Mouse (Mus musculus): ENCODE data around the gene Gja10.

The Gja10 gene

DNA sequence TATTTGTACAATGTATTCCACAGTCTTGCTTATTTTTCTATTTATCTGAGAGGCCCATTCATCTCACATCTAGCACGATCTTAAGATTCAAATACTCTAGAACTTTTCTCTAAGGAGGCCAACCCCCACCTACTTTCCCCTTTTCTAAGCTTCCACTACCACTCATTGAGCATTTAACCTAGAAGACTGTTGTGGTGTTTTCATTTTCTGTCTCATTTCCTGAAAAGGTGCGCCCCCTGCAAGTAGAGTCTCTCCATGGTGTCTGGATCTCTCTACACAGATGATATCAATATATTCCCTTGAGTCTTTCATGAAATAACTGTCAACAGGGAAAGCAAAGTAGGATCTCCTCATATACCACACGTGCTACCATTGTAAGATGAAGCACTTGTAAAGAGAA, at the start of gene Gja10:
Gene Gja10, minus strand, starts transcription at position 101 of the 400 bp plus-strand sequence.
- DNase-seq (ENCODE audit: low spot score), result no peak

DNA sequence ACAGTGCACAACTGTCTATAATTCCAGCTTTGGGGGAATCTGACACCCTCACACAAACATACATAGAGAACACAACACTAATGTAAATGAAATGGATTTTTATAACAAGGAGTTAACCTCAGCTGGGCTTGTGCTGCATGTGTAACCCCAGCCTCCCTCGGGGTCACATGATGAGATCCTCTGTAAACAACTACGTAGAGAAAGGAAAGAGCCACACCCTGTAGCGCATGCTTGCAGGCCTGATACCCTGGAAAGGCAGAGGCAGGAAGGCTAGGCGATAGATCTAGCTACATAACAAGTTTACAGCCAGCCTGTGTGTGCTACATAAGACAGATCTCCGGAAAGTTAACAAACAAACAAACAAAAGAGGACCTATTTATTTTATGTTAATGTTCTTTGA, 49.1 kb upstream of the Gja10 start:
- no peak for DNase-seq (ENCODE audit: low spot score)

DNA sequence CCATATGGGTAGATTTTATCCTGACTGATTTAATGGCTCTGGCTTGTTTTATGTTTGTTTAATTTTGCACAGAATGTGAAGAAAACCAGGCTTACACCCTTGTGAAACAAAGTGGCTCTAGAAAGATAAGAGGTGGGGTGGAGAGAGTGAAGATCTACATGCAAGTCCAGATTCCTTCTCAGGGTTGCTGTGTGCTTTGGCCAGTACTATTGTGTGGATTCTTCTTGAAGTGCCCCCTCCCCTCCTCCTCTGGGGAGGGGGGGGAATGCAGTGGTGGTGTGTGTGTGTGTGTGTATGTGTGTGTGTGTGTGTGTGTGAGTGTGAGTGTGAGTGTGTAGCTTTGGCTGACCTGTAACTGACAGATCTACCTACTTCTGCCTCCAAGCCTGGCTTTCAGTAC, 19.1 kb upstream of the Gja10 start:
- no peak for DNase-seq (ENCODE audit: low spot score)

DNA sequence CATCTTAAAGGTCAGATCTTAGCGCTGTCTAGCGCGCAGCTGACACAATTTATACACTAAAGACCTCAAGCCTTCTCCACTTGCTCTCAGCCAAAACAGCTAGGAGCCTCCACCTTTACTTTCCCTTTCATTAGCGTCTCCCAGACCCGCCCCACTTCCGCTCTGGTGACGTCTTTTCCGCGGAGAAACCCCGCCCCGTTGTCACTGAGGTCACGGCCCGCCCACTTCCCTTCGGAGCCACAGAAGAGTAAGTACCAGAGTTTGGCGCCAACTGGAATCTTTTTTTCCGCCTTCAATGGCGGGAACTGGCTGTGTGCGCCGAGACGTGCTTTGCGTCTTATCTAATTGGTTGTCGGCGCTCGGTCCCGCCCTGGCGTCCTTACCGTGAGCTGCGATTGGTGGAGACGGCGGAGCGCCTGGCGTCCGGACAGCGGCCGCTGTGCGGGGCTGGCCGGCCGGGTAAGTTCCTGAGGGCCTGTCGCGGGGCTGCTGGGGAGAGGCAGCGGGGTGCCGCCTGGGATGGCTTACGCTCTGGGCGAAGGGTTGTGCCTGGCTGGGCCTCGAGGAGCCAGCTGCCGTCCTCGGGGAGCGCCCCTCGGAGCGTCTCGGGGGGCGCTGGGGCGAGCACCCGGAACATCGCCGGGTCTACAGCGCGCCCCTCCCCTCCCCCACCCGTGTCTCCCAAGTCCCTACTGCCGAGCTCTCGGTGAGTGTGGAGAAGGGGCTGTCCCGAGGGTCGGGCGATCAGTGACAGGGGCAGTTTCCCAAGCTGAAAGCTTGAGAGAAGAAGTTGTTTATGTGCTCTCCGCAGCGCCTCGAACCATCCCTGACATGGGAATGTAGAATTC, 12.7 kb upstream of the Gja10 start, which contains the start of gene Casp8ap2:
Gene Casp8ap2, plus strand, starts transcription at position 418 of the 848 bp plus-strand sequence.
- DNase-seq (ENCODE audit: low spot score), result peak; percentile 99

DNA sequence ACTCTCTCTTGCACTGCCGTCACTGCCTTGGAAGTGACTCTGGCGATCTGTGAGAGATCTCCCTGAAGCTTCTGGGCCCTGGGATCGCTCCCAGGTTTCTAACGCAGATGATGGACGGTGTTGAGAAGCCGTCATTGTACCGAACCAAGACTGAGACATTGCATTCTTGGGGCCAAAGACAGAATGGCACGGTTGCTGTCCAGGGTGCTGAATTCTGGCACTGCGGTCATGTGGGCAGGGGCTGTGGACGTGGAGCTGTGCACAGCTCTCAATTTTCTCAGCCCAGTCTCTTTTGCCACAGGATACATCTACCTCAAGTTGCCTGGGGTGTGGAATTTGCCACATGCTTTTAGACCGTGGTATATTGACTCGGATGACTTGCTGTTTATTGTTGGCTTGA, 1.4 kb downstream of the Gja10 start:
- no peak for DNase-seq (ENCODE audit: low spot score)

DNA sequence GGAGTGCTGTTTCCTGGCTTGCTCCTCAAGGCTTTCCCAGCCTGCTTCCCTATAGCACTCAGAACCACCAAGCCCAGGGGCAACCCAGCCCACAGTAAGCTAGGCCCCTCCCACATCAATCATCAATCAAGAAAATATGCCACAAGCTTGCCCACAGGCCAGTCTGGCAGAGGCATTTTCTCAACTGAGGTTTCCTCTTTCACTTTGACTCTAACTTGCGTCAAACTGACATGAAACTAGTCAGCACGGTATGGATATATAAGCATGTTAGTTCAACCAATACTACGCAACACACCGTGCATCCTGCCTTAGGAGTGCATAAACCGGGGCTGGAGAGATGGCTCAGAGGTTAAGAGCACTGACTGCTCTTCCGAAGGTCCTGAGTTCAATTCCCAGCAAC, 14.3 kb downstream of the Gja10 start:
- no peak for DNase-seq (ENCODE audit: low spot score)

DNA sequence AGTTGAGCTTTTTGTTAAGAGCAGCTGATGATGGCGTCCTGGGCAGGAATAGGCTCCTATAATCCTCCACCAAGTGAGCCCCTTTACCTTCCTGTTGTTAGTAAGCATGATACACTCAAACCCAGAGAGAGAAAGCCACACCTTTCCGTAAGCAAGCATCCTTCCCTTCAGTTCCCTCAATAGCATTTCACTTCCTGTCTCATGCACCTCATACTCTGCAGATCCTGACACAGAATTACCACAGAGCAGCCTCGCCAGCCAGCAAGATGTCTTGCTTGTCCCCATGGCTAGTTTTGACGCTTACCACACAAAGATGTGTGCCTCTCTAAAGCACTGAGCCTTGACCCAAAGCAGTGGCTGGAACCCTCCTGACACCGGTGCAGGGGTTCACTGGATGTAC, 15.0 kb downstream of the Gja10 start:
- no peak for DNase-seq (ENCODE audit: low spot score)

DNA sequence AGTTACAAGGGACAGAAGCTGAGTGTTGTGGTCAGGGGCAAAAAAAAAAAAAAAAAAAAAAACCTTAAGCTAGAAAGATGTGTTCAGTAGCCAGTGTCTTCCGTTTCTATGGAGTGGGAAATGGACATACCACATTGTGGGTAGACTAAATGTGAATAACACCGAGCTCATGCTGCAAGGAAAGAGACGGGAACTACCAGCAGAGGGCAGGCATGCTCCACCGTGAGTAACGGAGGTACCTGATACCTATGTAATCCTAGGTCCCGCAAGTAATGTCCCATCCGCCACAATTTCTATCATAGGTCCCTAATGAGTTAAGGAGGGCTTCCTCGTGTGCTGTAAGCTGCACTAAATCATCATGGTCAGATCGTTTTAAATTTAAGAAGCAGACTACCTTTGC, 16.0 kb downstream of the Gja10 start:
- DNase-seq (ENCODE audit: low spot score), result no peak

DNA sequence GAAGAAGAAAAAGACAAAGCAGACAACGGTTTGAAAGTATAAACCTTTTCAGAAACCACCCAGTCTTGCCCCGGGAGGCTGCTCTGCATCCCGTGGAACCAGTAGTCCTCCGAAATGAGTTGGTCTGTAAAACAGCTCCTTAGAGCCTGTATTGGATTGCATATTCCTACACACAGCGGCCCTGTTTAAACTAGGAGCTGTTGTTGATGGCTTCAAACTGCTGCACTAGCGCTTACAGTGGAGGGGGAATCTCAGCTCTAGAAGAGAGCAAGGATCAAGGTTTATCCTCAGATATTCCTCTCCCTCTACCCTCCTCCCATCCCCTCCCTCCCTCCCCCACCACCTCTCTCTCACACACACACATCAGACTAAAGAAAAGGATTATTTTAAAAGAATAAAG, 18.4 kb downstream of the Gja10 start:
- no peak for DNase-seq (ENCODE audit: low spot score)

DNA sequence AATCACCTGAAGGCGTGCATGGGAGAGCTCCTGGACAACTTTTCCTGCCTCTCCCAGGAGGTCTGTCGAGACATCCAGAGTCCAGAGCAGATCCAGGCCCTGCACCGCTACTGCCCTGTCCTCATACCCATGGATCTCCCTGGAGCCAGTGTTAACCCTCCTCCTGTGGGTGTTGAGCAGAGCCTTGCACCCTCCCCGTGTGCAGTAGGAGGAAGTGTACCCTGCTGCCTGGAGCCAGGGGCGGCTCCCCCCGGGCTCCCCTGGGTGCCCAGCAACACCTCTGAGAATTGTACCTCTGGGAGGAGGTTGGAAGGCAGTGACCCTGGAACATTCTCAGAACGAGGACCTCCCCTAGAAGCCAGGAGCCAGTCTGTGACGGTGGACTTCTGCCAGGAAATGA, 22.7 kb downstream of the Gja10 start:
- no peak for DNase-seq (ENCODE audit: low spot score)

DNA sequence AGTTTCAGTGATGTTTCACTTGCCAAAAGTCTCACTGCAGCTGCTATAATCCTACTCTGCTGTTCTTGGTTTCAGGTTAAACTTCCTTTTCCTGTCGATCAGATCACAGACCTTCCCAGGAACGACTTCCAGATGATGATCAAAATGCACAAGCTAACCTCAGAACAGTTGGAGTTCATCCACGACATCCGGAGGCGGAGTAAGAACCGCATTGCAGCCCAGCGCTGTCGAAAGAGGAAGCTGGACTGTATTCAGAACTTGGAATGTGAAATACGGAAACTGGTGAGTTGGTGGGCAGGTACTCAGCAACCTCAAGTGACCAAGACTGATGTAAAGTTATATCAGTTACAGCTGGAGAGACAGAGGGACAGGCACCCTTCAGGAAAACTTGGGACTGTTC, 27.4 kb downstream of the Gja10 start:
- no peak for DNase-seq (ENCODE audit: low spot score)

DNA sequence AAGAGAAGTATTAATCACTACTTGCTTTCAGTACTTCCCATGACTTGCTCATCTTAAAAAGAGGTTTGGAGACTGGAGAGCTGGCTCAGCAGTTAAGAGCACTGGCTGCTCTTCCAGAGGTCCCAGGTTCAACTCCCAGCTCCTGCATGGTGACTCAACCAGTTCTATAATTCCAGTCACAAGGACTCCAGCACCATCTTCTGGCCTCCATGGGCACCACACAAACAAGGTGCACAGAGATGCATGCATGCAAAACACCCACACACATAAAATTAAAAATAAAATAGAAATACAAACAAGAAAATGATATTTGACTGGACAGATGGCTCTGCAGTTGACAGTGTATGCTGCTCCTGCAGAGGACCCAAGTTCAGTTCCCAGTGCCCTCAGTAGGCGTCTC, 28.0 kb downstream of the Gja10 start:
- no peak for DNase-seq (ENCODE audit: low spot score)

DNA sequence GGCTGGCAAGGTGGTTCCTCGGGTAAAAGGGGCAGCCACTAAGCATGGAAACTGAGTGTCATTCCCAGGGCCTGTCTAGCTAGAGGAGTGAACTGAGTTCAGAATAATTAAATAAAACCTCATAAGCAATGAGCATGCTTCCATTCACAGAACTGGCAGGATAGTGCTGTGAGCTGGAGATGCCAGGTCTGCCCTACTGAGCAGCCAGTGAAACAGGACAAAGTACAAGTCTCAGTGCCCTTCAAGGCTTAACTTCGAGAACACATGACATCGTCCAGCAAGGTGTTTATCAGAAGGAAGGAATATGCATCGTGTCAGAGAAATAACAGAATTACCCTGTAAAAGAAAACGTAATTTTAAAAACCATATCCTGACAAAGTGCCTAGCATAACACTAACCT, 29.0 kb downstream of the Gja10 start:
- peak; percentile 55 for DNase-seq (ENCODE audit: low spot score)

DNA sequence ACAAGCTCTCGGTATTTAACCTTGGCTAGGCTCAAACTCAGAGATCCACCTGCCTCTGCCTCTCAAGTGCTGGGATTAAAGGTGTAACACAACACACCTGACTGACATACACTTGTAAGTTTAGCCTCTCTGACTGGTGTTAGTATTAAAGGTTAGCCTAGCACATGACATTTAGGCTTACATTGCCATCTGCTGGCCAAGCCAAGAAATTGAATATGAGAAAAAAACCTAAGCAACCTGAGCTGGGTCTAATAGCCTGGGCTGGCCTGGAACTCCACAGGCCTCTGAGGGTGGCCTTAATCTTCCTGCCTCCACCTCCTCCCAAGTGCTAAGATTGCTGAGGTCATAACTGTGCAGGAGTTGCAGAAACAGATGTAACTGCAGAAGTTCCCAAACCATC, 30.4 kb downstream of the Gja10 start:
- DNase-seq (ENCODE audit: low spot score), result no peak

DNA sequence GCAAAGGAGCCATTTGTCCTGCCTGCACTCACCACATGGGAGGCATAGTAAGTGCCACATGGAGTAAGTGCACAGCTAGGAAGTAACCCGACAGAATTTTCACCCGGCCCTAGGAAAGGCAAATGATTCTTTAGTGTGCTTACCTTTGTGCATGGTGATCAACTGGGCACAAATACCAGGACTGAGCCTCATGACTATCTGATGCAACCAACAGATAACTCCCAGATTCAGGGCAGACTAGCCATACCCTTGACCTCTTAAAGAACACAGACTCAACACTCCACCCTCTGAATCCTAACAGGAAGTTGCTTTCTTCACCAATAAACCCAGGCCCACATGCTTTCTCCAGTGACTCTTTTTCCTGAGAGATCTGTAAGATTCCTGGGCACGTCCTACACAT, 31.1 kb downstream of the Gja10 start:
- DNase-seq (ENCODE audit: low spot score), result no peak

DNA sequence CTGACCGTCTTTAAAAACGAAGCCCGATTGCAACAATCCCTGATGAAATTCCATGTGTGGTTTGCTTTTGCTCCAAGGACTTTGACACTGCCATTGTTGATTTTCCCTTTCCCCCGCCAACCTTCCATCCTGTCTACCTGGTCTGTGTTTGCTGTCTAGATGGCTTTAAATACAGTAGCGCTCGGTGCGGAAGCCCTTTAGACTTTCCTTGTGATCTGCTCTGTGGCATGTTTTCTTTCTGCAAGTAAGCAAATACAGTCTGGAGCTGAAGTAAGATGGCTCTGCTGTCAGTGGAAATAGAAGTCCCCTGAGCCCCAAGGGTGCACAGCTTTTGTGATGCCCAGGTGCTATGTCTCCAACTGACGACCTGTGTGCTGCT, 31.6 kb downstream of the Gja10 start:
- no peak for DNase-seq (ENCODE audit: low spot score)

DNA sequence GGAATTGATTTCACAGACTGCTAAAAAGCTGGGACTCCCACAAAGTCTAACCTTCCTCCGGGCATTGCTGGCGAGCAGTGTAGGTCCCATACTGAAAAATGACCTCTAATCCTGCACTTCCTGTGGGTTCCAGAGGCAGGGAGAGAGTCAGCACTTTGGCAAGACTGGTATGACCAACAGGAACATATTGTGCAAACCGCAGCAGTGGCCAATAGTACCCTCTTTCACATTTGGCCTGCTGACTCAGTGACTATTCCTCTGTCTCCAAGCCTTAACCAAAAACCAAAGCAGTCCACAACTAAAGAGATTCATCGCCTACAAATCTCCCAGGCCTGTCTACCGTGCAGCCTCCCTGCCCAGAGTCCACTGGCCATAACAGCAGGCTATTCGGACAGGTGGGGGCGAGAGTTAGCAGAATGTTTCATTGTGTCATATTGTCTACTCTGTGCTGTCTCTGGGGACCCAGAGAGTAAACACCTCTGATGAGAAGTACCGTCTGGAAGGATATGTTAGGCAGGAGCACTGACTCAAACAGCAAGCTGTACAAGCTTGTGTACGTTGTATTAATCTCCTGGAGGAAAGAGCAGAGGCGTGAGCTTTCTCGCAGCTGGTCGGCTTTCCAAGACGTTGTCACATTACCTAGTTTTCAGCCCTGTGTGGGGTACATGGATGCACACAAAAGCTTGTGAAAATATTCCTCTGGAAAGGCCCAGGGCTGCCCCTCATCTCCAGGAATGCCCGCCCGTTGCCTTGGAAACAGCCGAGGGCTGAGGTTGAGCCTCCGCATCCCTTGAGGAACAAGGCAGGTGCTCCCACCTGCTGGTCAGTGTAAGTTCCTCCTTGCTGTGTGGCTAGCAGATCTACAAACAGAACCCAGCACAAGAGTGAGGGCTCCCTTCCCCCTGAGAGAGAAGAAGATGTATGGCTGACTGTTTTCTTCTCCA, 32.3 kb downstream of the Gja10 start:
- no peak for DNase-seq (ENCODE audit: low spot score)

DNA sequence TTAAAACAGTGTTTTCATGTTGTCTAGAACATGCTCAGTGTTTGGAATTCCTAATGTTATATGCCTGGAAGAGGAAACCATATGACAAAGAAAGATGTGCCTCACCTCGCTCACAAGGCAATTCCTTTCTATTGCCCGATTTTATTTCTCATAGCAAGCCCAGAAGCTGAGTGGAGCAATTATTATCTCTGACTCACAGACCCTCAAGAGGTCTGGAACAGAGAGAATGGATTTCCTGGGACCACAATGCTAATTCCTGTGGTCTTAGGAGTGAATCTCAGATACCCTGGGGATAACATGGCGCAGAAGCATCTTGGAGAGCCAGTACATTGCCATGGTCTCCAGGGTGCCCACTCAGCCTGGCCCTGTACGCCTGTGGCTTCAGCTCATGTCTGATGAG, 33.5 kb downstream of the Gja10 start:
- no peak for DNase-seq (ENCODE audit: low spot score)

DNA sequence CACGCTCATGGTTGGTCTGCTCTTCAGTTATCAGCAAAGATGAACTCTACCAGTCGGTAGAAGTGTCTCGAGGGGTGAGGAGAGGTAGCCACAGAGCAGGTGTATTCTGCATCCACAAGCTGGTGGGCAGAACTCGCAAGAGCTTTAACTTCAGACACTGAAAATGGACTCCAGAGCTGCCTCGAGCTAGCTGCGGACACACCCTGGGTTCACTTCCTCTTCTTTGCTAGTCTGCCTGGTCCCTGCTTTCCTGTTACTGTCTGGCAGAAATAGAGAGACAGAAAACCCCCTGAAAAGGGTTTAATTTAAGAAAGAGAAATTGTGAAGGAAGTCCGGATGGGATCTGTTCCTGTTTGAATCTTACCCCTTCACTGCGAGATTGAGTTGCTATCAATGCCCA, 37.6 kb downstream of the Gja10 start:
- no peak for DNase-seq (ENCODE audit: low spot score)

DNA sequence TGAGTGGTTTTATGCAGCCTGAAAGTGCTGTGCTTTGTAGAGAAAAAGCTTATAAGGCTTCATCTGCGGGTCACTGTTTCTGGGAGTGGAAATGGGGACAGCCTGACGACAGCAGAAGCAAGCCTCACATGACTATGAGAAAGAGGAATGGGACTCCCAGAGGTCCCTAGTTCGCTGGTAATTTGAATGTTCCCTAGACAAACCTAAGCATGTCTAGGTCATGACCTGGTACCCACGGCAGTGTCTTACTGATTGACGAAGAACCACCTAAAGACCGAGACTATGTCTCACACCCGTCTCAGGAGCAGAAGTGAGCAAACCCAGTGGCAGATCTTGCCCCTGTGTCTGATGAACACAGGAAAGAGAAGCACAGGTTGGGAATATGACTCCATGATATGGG, 38.1 kb downstream of the Gja10 start:
- DNase-seq (ENCODE audit: low spot score), result no peak

DNA sequence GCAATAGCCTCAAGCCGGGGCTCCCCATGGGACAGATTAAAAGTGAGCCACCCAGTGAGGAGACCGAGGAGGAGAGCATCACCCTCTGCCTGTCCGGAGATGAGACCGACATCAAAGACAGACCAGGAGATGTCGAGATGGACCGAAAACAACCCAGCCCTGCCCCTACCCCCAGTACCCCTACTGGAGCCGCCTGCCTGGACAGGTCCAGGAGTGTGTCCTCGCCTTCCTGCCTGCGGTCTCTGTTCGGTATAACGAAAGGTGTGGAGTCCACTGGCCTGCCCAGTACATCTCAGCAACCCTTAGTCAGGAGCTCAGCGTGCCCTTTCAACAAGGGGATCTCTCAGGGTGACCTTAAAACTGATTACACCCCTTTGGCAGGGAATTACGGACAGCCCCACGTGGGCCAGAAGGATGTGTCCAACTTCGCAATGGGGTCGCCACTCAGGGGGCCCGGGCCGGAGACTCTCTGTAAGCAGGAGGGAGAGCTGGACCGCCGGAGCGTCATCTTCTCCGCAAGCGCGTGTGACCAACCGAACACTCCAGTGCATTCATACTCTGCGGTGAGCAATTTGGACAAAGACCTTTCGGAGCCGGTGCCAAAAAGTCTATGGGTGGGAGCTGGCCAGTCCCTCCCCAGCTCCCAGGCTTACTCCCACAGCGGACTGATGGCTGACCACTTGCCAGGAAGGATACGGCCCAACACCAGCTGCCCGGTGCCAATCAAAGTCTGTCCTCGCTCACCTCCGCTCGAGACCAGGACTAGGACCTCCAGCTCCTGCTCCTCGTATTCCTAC, 40.0 kb downstream of the Gja10 start:
- DNase-seq (ENCODE audit: low spot score), result no peak

DNA sequence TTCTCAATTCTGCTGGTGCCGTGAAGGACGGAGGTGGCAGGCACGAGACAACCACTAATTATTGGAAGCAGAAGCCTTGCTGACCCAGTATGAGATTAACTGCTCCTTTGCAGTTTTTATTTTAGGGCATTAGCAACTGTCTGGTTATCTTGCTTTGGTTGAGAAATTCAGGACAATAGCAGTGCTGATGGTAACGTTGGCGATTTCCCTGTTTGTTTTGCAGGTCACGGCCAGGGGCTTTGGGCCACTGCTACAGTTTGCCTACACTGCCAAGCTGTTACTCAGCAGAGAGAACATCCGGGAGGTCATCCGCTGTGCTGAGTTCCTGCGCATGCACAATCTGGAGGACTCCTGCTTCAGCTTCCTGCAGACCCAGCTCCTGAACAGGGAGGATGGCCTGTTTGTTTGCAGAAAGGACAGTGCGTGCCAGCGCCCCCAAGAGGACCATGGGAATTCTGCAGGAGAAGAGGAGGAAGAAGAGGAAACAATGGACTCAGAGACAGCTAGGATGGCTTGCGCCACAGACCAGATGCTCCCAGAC, 40.9 kb downstream of the Gja10 start:
- DNase-seq (ENCODE audit: low spot score), result peak; percentile 68

Measured in testis, postnatal 14 days (tissue).